Mouse (Mus musculus): ENCODE measurements around the gene Tsg101. TPM values are rescaled to one million over a fixed set of nuclear protein-coding genes. Genes with fewer than 3 reads are reported as not detected.

Gene Tsg101
- polyA plus RNA-seq, 1 experiment from 2014 or later = 201 TPM

GRCm38 (mm10) chr7:46935847-46936246, 16.1 kb upstream of the Tsg101 start:
- Histone ChIP-seq H3K4me2 (ENCODE audit: low read length) (no peak overlapping the region), H3K9ac (ENCODE audit: low read length) (no peak overlapping the region), H3K36me3 (ENCODE audit: control insufficient read depth, insufficient read depth, low read length) (peaks cover 76% of the 10 kb centered on the region), H3K27ac (replicated peaks in 1 of 2; ENCODE audit: control insufficient read depth in 1 of 2, insufficient read depth in 1 of 2, low read depth in 2 of 2, low read length in 2 of 2) (no peak overlapping the region), H3K27me3 (ENCODE audit: control insufficient read depth, insufficient read depth, low read length) (no peaks in the 10 kb centered on the region), H3K9me3 (ENCODE audit: control insufficient read depth, low read length) (no peaks in the 10 kb centered on the region), H3K4me1 (ENCODE audit: control insufficient read depth in 2 of 2, insufficient read depth in 2 of 2, low read length in 2 of 2) (peaks cover 0 to 3% of the 10 kb centered on the region in 2 experiments; a peak in 2 of 4 replicates), H3K4me3 (ENCODE audit: control insufficient read depth in 1 of 2, insufficient read depth in 1 of 2, low read depth in 1 of 2, low read length in 2 of 2) (no peak overlapping the region)
- ATAC-seq (ENCODE audit: insufficient number of reproducible peaks, insufficient read depth, low FRiP score, low read depth) = no peak
- WGBS = 58% methylated on average over 4 of the region's 4 CpGs

GRCm38 (mm10) chr7:46934788-46935187, 15.0 kb upstream of the Tsg101 start:
- ATAC-seq (ENCODE audit: insufficient number of reproducible peaks, insufficient read depth, low FRiP score, low read depth) = no peak
- Histone ChIP-seq H3K27me3 (ENCODE audit: control insufficient read depth, insufficient read depth, low read length) (no peaks in the 10 kb centered on the region), H3K9ac (ENCODE audit: low read length) (no peak overlapping the region), H3K9me3 (ENCODE audit: control insufficient read depth, low read length) (no peaks in the 10 kb centered on the region), H3K4me3 (ENCODE audit: control insufficient read depth in 1 of 2, insufficient read depth in 1 of 2, low read depth in 1 of 2, low read length in 2 of 2) (no peak overlapping the region), H3K36me3 (ENCODE audit: control insufficient read depth, insufficient read depth, low read length) (peaks cover 75% of the 10 kb centered on the region), H3K4me2 (ENCODE audit: low read length) (no peak overlapping the region), H3K4me1 (ENCODE audit: control insufficient read depth in 2 of 2, insufficient read depth in 2 of 2, low read length in 2 of 2) (no peaks in the 10 kb centered on the region), H3K27ac (replicated peaks in 1 of 2; ENCODE audit: control insufficient read depth in 1 of 2, insufficient read depth in 1 of 2, low read depth in 2 of 2, low read length in 2 of 2) (no peak overlapping the region)
- WGBS = 82% methylated on average over 8 of the region's 8 CpGs

- Histone ChIP-seq H3K9ac (ENCODE audit: low read length) (no peak overlapping the region), H3K27me3 (ENCODE audit: control insufficient read depth, insufficient read depth, low read length) (no peaks in the 10 kb centered on the region), H3K9me3 (ENCODE audit: control insufficient read depth, low read length) (no peaks in the 10 kb centered on the region), H3K4me2 (ENCODE audit: low read length) (no peak overlapping the region), H3K4me1 (ENCODE audit: control insufficient read depth in 2 of 2, insufficient read depth in 2 of 2, low read length in 2 of 2) (no peaks in the 10 kb centered on the region), H3K36me3 (ENCODE audit: control insufficient read depth, insufficient read depth, low read length) (peaks cover 64% of the 10 kb centered on the region), H3K27ac (replicated peaks in 1 of 2; ENCODE audit: control insufficient read depth in 1 of 2, insufficient read depth in 1 of 2, low read depth in 2 of 2, low read length in 2 of 2) (no peak overlapping the region), H3K4me3 (ENCODE audit: control insufficient read depth in 1 of 2, insufficient read depth in 1 of 2, low read depth in 1 of 2, low read length in 2 of 2) (no peak overlapping the region)
- no peak for ATAC-seq (ENCODE audit: insufficient number of reproducible peaks, insufficient read depth, low FRiP score, low read depth)
- 90% methylated on average over 3 of the region's 3 CpGs for WGBS
Observed at GRCm38 (mm10) chr7:46931370-46931769, 11.6 kb upstream of the Tsg101 start.

- no peaks in the 10 kb centered on the region for H3K9me3 ChIP-seq (ENCODE audit: control insufficient read depth, low read length)
- no peak overlapping the region for H3K4me3 ChIP-seq (ENCODE audit: control insufficient read depth in 1 of 2, insufficient read depth in 1 of 2, low read depth in 1 of 2, low read length in 2 of 2)
- H3K27me3 ChIP-seq (ENCODE audit: control insufficient read depth, insufficient read depth, low read length) = no peaks in the 10 kb centered on the region
- no peak for ATAC-seq (ENCODE audit: insufficient number of reproducible peaks, insufficient read depth, low FRiP score, low read depth)
- WGBS = 87% methylated on average over 5 of the region's 5 CpGs
- H3K9ac ChIP-seq (ENCODE audit: low read length) = no peak overlapping the region
- H3K27ac ChIP-seq (replicated peaks in 1 of 2; ENCODE audit: control insufficient read depth in 1 of 2, insufficient read depth in 1 of 2, low read depth in 2 of 2, low read length in 2 of 2) = no peak overlapping the region
- no peaks in the 10 kb centered on the region for H3K4me1 ChIP-seq (ENCODE audit: control insufficient read depth in 2 of 2, insufficient read depth in 2 of 2, low read length in 2 of 2)
- no peak overlapping the region for H3K4me2 ChIP-seq (ENCODE audit: low read length)
- H3K36me3 ChIP-seq (ENCODE audit: control insufficient read depth, insufficient read depth, low read length) = peaks cover 44% of the 10 kb centered on the region
Observed at GRCm38 (mm10) chr7:46928291-46928690, 8.5 kb upstream of the Tsg101 start.

GRCm38 (mm10) chr7:46922075-46922474, 2.3 kb upstream of the Tsg101 start:
- WGBS = 72% methylated on average over 4 of the region's 4 CpGs

GRCm38 (mm10) chr7:46918678-46919371, 944 bp downstream of the Tsg101 start:
- 10% methylated on average over 13 of the region's 13 CpGs for whole genome bisulfite sequencing

More at GRCm38 (mm10) chr7:46922075-46922474, 2.3 kb upstream of the Tsg101 start:
- no peak for ATAC-seq (ENCODE audit: insufficient number of reproducible peaks, insufficient read depth, low FRiP score, low read depth)
- H3K27ac ChIP-seq (replicated peaks in 1 of 2; ENCODE audit: control insufficient read depth in 1 of 2, insufficient read depth in 1 of 2, low read depth in 2 of 2, low read length in 2 of 2) = no peak overlapping the region
- no peaks in the 10 kb centered on the region for H3K9me3 ChIP-seq (ENCODE audit: control insufficient read depth, low read length)
- no peaks in the 10 kb centered on the region for H3K27me3 ChIP-seq (ENCODE audit: control insufficient read depth, insufficient read depth, low read length)
- no peak overlapping the region for H3K9ac ChIP-seq (ENCODE audit: low read length)
- peaks cover 0 to 20% of the 10 kb centered on the region in 2 experiments; a peak in 2 of 4 replicates for H3K4me1 ChIP-seq (ENCODE audit: control insufficient read depth in 2 of 2, insufficient read depth in 2 of 2, low read length in 2 of 2)
- H3K36me3 ChIP-seq (ENCODE audit: control insufficient read depth, insufficient read depth, low read length) = peaks cover 9% of the 10 kb centered on the region
- H3K4me2 ChIP-seq (ENCODE audit: low read length) = no peak overlapping the region
- H3K4me3 ChIP-seq (ENCODE audit: control insufficient read depth in 1 of 2, insufficient read depth in 1 of 2, low read depth in 1 of 2, low read length in 2 of 2) = no peak overlapping the region

GRCm38 (mm10) chr7:46916376-46916775, 3.4 kb downstream of the Tsg101 start:
- H3K4me1 ChIP-seq (ENCODE audit: control insufficient read depth in 2 of 2, insufficient read depth in 2 of 2, low read length in 2 of 2) = peaks cover 0 to 20% of the 10 kb centered on the region in 2 experiments; a peak in 2 of 4 replicates
- WGBS = 80% methylated on average over 3 of the region's 3 CpGs
- ATAC-seq (ENCODE audit: insufficient number of reproducible peaks, insufficient read depth, low FRiP score, low read depth) = no peak
- H3K4me2 ChIP-seq (ENCODE audit: low read length) = no peak overlapping the region
- H3K9me3 ChIP-seq (ENCODE audit: control insufficient read depth, low read length) = no peaks in the 10 kb centered on the region
- no peak overlapping the region for H3K27ac ChIP-seq (replicated peaks in 1 of 2; ENCODE audit: control insufficient read depth in 1 of 2, insufficient read depth in 1 of 2, low read depth in 2 of 2, low read length in 2 of 2)
- no peak overlapping the region for H3K9ac ChIP-seq (ENCODE audit: low read length)
- H3K36me3 ChIP-seq (ENCODE audit: control insufficient read depth, insufficient read depth, low read length) = peaks cover 34% of the 10 kb centered on the region
- H3K27me3 ChIP-seq (ENCODE audit: control insufficient read depth, insufficient read depth, low read length) = no peaks in the 10 kb centered on the region
- no peak overlapping the region for H3K4me3 ChIP-seq (ENCODE audit: control insufficient read depth in 1 of 2, insufficient read depth in 1 of 2, low read depth in 1 of 2, low read length in 2 of 2)

More at GRCm38 (mm10) chr7:46918678-46919371, 944 bp downstream of the Tsg101 start:
- no peaks in the 10 kb centered on the region for H3K9me3 ChIP-seq (ENCODE audit: control insufficient read depth, low read length)
- peak overlapping the region in 1 of 2 experiments; percentile 92; a peak in 3 of 4 replicates for H3K27ac ChIP-seq (replicated peaks in 1 of 2; ENCODE audit: control insufficient read depth in 1 of 2, insufficient read depth in 1 of 2, low read depth in 2 of 2, low read length in 2 of 2)
- H3K36me3 ChIP-seq (ENCODE audit: control insufficient read depth, insufficient read depth, low read length) = peaks cover 11% of the 10 kb centered on the region
- peak overlapping the region; percentile 80 for H3K4me2 ChIP-seq (ENCODE audit: low read length)
- no peak for ATAC-seq (ENCODE audit: insufficient number of reproducible peaks, insufficient read depth, low FRiP score, low read depth)
- no peaks in the 10 kb centered on the region for H3K27me3 ChIP-seq (ENCODE audit: control insufficient read depth, insufficient read depth, low read length)
- peak overlapping the region; percentile 69 to 96 for H3K4me3 ChIP-seq (ENCODE audit: control insufficient read depth in 1 of 2, insufficient read depth in 1 of 2, low read depth in 1 of 2, low read length in 2 of 2)
- H3K4me1 ChIP-seq (ENCODE audit: control insufficient read depth in 2 of 2, insufficient read depth in 2 of 2, low read length in 2 of 2) = peaks cover 0 to 20% of the 10 kb centered on the region in 2 experiments; a peak in 2 of 4 replicates
- peak overlapping the region; percentile 82 for H3K9ac ChIP-seq (ENCODE audit: low read length)

Data from heart, embryonic 14.5 days (tissue).